Mouse (Mus musculus) activated CD4-positive, CD25-positive, alpha-beta regulatory T cell (primary cell): ENCODE results near the gene Tars. TPM values are rescaled to one million over a fixed set of nuclear protein-coding genes. Genes with fewer than 3 reads are reported as not detected.

Experiments used
- polyA plus RNA-seq, 2 experiments: library from polyadenylated mRNA; unstranded; fragments of 100-300 nt; shearing (Covaris generic); gene quantifications; one replicate each; pipeline ENCODE4 v1.2.1; 2017

Tars gene
- 10 to 100 TPM; 80.7 to 80.9 TPM for polyA plus RNA-seq

DNA sequence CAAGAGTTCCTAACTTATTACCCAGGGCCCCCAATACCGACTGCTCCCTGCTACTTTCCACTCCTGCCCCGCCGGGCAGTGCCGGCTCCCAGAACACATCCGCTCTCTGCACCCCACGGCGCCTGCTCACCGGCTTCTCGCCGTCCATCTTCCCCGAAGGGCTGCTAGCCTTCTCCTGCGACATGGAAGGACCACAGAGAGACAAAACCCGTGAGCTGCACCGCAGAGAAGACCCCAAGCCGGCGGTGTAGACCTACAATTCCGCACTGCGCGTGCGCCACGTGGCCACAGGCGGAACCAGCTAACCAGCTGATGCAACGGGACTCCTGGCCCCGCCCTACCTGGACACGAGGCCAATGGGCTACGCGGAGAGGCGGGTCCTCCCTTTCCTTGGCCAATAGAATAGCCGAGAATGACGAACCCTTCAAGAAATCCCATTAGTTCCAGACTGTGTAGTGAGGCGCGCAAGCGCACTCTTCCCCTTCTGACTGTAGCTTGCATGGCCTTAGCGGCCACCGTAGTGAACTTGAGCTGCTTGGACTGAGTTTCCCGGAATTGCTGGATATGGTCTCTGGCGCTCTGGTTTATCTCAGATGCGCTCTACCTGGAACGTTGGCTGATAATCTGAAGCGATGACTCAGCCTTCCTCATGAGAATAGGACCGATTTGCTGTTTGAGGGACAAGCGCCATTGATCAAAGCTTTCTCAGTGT, at the start of gene Tars:
Gene Tars (minus strand): TSS at position 310 of the 712 bp plus-strand sequence.

